Mouse (Mus musculus) embryonic facial prominence, embryonic 12.5 days (tissue): ENCODE data around the gene Ube2v1. TPM values are rescaled to one million over a fixed set of nuclear protein-coding genes. Genes with fewer than 3 reads are reported as not detected.
"Not testable (repeated sequence)": the region's sequence is repeated elsewhere in the genome, so short reads cannot be mapped to it uniquely, and the experiment has no call there.

Source experiments
- ATAC-seq: fragments of 200-750 bp; cut with Nextera tagmentation; 2 replicates; pipeline ENCODE4 v1.8.0; 2017; ENCODE audit not compliant: insufficient number of reproducible peaks, insufficient read depth, low FRiP score, low TSS enrichment
- H3K27ac ChIP-seq: fragments of 300-500 bp; sonication (generic); 2 replicates; pipeline ENCODE4 v1.5.1; 2016; ENCODE audit warnings: mild to moderate bottlenecking
- H3K27me3 ChIP-seq: fragments of 300-500 bp; sonication (generic); 2 replicates; pipeline ENCODE4 v1.6.1; 2016; ENCODE audit warnings: mild to moderate bottlenecking, moderate library complexity
- H3K36me3 ChIP-seq: fragments of 300-500 bp; sonication (generic); 2 replicates; pipeline ENCODE4 v1.6.1; 2016; ENCODE audit warnings: mild to moderate bottlenecking
- H3K4me1 ChIP-seq: fragments of 300-500 bp; sonication (generic); 2 replicates; pipeline ENCODE4 v1.6.1; 2016
- H3K4me2 ChIP-seq: fragments of 300-500 bp; sonication (generic); replicated peaks from 2 replicates; pipeline ENCODE4 v1.6.1; 2016; ENCODE audit warnings: mild to moderate bottlenecking, moderate library complexity
- H3K4me3 ChIP-seq: fragments of 300-500 bp; sonication (generic); 2 replicates; pipeline ENCODE4 v1.5.1; 2016; ENCODE audit warnings: mild to moderate bottlenecking
- H3K9ac ChIP-seq: fragments of 300-500 bp; sonication (generic); 2 replicates; pipeline ENCODE4 v1.6.1; 2016; ENCODE audit warnings: mild to moderate bottlenecking, moderate library complexity
- H3K9me3 ChIP-seq: fragments of 300-500 bp; sonication (generic); 2 replicates; pipeline ENCODE4 v1.6.1; 2016; ENCODE audit warnings: mild to moderate bottlenecking, moderate library complexity
- WGBS: fragments of 180-500 bp; shearing (Covaris S2); methylation state at CpG from one replicate; pipeline ENCODE4 v1.1.7; 2016; 5-methylcytosine and 5-hydroxymethylcytosine counted together
- polyA plus RNA-seq: library from polyadenylated mRNA; unstranded; fragments of >200 nt; fragmentation: Nextera tagmentation; extraction: Ambion mirVana; gene quantifications from 2 replicates; pipeline ENCODE4 v1.2.1, GENCODE M21; 2016

Ube2v1 gene
- polyA plus RNA-seq, 1 experiment from 2014 or later, result 272 TPM

DNA sequence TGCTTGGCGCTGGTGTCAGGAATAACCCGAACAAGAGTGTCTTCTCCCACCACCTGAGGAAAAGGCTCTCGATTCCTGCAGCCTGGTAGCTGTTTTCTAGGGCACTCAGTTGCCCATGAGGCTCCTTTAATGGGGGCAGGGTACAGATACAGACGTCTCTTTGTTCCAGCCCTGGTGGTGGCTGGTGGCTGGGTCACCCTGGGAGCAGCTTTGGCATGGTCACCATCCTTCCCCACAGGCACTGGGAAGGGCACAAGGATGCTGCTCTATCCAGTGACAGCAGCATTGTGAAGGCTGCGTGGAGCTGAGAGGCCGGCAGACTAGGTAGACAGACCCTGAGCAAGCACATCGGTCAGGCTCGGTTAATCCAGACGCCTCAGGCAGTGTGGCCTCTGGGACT is 19.7 kb upstream of the Ube2v1 start:
- WGBS, result 70% methylated on average over 9 of the region's 9 CpGs
- H3K9ac ChIP-seq, result 0 out of 2 replicates have a peak overlapping the region, but pooled peaks have one; percentile 19
- peaks cover 57% of the 10 kb centered on the region for H3K36me3 ChIP-seq
- no peaks in the 10 kb centered on the region for H3K9me3 ChIP-seq
- no peaks in the 10 kb centered on the region for H3K27me3 ChIP-seq
- H3K4me3 ChIP-seq, result no peak overlapping the region
- no peak overlapping the region for H3K4me2 ChIP-seq
- no peak for ATAC-seq
- no peak overlapping the region for H3K27ac ChIP-seq
- 0 out of 2 replicates have a peak, but pooled peaks cover 3% of the 10 kb centered on the region for H3K4me1 ChIP-seq

- no peak for ATAC-seq
- Histone ChIP-seq H3K27me3 (no peaks in the 10 kb centered on the region), H3K4me3 (no peak overlapping the region), H3K4me2 (no peak overlapping the region), H3K4me1 (no peaks in the 10 kb centered on the region), H3K9ac (no peak overlapping the region), H3K27ac (no peak overlapping the region), H3K36me3 (peaks cover 67% of the 10 kb centered on the region), H3K9me3 (no peaks in the 10 kb centered on the region)
- 89% methylated on average over 12 of the region's 12 CpGs for whole genome bisulfite sequencing
Measured at GRCm38 (mm10) chr2:167649290-167650032, 17.6 kb upstream of the Ube2v1 start.

DNA sequence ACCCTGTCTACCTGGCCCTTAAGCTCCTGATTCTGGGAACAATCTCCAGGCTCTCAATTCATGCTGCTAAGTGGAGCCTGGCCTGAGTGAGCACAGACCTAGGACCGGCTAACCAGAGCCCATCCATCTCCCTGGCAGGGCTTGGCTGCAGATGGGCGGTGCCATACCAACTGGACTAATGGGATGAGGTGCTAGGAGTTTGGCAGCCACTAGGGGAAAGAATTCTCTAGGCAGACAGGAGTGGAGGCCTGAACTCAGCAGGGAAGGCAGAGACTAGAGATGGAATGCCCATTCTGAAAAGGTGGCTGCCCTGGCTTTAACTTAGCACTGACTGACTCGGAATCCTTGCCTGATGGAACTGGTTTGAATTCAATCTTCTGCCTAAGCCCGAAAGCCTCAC is 14.5 kb upstream of the Ube2v1 start:
- no peak overlapping the region for H3K9ac ChIP-seq
- peaks cover 45% of the 10 kb centered on the region for H3K36me3 ChIP-seq

GRCm38 (mm10) chr2:167643356-167644052 is 11.6 kb upstream of the Ube2v1 start:
- not testable (repeated sequence) for ATAC-seq, H3K27me3 ChIP-seq, H3K27ac ChIP-seq, H3K9me3 ChIP-seq, H3K4me2 ChIP-seq, H3K4me3 ChIP-seq, H3K9ac ChIP-seq, H3K4me1 ChIP-seq
- 81% methylated on average over 13 of the region's 13 CpGs for WGBS
- H3K36me3 ChIP-seq, result peaks cover 39% of the 10 kb centered on the region

More for the DNA sequence above, 14.5 kb upstream of the Ube2v1 start:
- Histone ChIP-seq H3K4me2 (no peak overlapping the region), H3K27ac (no peak overlapping the region), H3K4me3 (no peak overlapping the region), H3K27me3 (no peaks in the 10 kb centered on the region), H3K4me1 (no peaks in the 10 kb centered on the region), H3K9me3 (no peaks in the 10 kb centered on the region)
- WGBS, result 77% methylated on average over 4 of the region's 4 CpGs
- no peak for ATAC-seq

GRCm38 (mm10) chr2:167642164-167642563 is 10.3 kb upstream of the Ube2v1 start:
- Histone ChIP-seq H3K4me2 (no peak overlapping the region), H3K4me1 (no peaks in the 10 kb centered on the region), H3K27me3 (no peaks in the 10 kb centered on the region), H3K4me3 (no peak overlapping the region), H3K27ac (no peak overlapping the region), H3K9ac (no peak overlapping the region), H3K9me3 (0 out of 2 replicates have a peak, but pooled peaks cover 3% of the 10 kb centered on the region), H3K36me3 (peaks cover 30% of the 10 kb centered on the region)
- 86% methylated on average over 6 of the region's 6 CpGs for WGBS
- no peak for ATAC-seq

DNA sequence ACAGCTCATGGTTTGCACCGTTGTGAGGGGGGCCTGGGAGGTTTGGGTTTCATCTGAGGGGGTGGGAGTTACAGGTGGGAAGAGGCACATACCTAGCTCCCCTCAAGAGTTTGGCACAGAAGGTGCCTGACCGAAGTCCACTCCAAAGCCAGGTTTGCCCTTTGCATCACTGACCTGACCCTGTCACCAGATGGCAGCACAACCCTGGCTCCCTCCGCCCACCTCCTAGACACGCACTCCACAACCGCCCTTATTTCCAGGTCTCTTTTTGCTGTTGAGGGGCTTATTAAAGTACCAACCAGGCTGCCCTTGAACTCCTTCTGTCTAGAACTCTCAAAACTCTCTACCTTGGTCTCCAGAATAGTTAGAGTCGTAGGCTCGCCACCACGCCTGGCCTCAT is 9.4 kb upstream of the Ube2v1 start:
- no peaks in the 10 kb centered on the region for H3K27me3 ChIP-seq
- 53% methylated on average over 8 of the region's 8 CpGs for WGBS
- no peak overlapping the region for H3K4me3 ChIP-seq
- H3K27ac ChIP-seq, result no peak overlapping the region
- H3K4me2 ChIP-seq, result no peak overlapping the region
- H3K36me3 ChIP-seq, result peaks cover 30% of the 10 kb centered on the region
- ATAC-seq, result no peak
- H3K9me3 ChIP-seq, result 0 out of 2 replicates have a peak, but pooled peaks cover 3% of the 10 kb centered on the region
- no peaks in the 10 kb centered on the region for H3K4me1 ChIP-seq
- H3K9ac ChIP-seq, result no peak overlapping the region

- no peak overlapping the region for H3K4me2 ChIP-seq
- 0 out of 2 replicates have a peak, but pooled peaks cover 3% of the 10 kb centered on the region for H3K9me3 ChIP-seq
- no peak overlapping the region for H3K27ac ChIP-seq
- H3K4me3 ChIP-seq, result no peak overlapping the region
- 85% methylated on average over 3 of the region's 3 CpGs for WGBS
- no peak for ATAC-seq
- no peaks in the 10 kb centered on the region for H3K4me1 ChIP-seq
- no peaks in the 10 kb centered on the region for H3K27me3 ChIP-seq
- peaks cover 22% of the 10 kb centered on the region for H3K36me3 ChIP-seq
- H3K9ac ChIP-seq, result no peak overlapping the region
Measured at GRCm38 (mm10) chr2:167640279-167640678, 8.4 kb upstream of the Ube2v1 start.

- no peaks in the 10 kb centered on the region for H3K27me3 ChIP-seq
- no peaks in the 10 kb centered on the region for H3K36me3 ChIP-seq
- peaks cover 16% of the 10 kb centered on the region for H3K4me1 ChIP-seq
- H3K4me2 ChIP-seq, result peak overlapping the region; percentile 50
- WGBS, result 76% methylated on average over 7 of the region's 7 CpGs
- no peak for ATAC-seq
- no peaks in the 10 kb centered on the region for H3K9me3 ChIP-seq
- H3K27ac ChIP-seq, result no peak overlapping the region
- H3K9ac ChIP-seq, result no peak overlapping the region
- H3K4me3 ChIP-seq, result peak overlapping the region; percentile 25
Measured at GRCm38 (mm10) chr2:167634865-167635512, 3.1 kb upstream of the Ube2v1 start.

- ATAC-seq, result no peak
- no peak overlapping the region for H3K9ac ChIP-seq
- H3K27me3 ChIP-seq, result no peaks in the 10 kb centered on the region
- H3K36me3 ChIP-seq, result no peaks in the 10 kb centered on the region
- H3K4me3 ChIP-seq, result peak overlapping the region; percentile 25
- peak overlapping the region; percentile 50 for H3K4me2 ChIP-seq
- H3K4me1 ChIP-seq, result peaks cover 21% of the 10 kb centered on the region
- peak overlapping the region; percentile 46; the same call in 1 of the 2 replicates for H3K27ac ChIP-seq
- H3K9me3 ChIP-seq, result no peaks in the 10 kb centered on the region
- WGBS, result under 1% methylated on average over 15 of the region's 15 CpGs
Measured at GRCm38 (mm10) chr2:167634338-167634770, 2.5 kb upstream of the Ube2v1 start.

DNA sequence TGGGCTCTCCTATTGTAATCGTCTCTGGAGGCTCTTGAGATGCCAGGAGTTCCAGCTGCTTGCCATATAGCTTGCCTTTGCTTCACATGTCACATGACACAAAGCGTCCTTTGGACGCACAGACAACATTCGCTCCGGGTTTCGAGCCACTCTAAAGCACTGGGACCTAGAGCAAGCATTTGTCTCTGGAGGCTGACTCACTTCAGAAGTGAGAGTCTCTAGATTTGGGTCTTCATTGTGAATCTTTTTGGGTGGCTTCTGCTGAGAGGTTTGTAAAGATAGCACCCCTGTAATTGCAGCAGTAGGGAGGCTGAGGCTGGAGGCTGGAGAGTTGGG is 1.6 kb upstream of the Ube2v1 start:
- WGBS, result 86% methylated on average over 6 of the region's 6 CpGs
- no peak for ATAC-seq
- peaks cover 8% of the 10 kb centered on the region; the same call in 1 of the 2 replicates for H3K36me3 ChIP-seq
- no peak overlapping the region for H3K4me3 ChIP-seq
- H3K9me3 ChIP-seq, result no peaks in the 10 kb centered on the region
- H3K27me3 ChIP-seq, result no peaks in the 10 kb centered on the region
- peaks cover 29% of the 10 kb centered on the region for H3K4me1 ChIP-seq
- H3K4me2 ChIP-seq, result no peak overlapping the region
- H3K9ac ChIP-seq, result no peak overlapping the region
- H3K27ac ChIP-seq, result no peak overlapping the region

- Histone ChIP-seq H3K9ac (no peak overlapping the region), H3K4me2 (peak overlapping the region; percentile 82), H3K36me3 (peaks cover 13% of the 10 kb centered on the region), H3K4me1 (peaks cover 31% of the 10 kb centered on the region), H3K9me3 (no peaks in the 10 kb centered on the region), H3K27me3 (no peaks in the 10 kb centered on the region), H3K27ac (peak overlapping the region; percentile 89), H3K4me3 (peak overlapping the region; percentile 96; the same call in 1 of the 2 replicates)
- WGBS, result 78% methylated on average over 12 of the region's 12 CpGs
- no peak for ATAC-seq
Measured at GRCm38 (mm10) chr2:167632731-167633536, 1.0 kb upstream of the Ube2v1 start.
